Mouse (Mus musculus) MEL-GATA-1-ER (cell line): Measurements from ENCODE around the gene Dtx4.

Source experiments
- DNase-seq: peaks from one replicate; pipeline ENCODE4 v3.0.0-alpha.2; 2012; ENCODE audit warnings: low read depth; ENCODE audit errors: extremely low read depth

Gene Dtx4

DNA sequence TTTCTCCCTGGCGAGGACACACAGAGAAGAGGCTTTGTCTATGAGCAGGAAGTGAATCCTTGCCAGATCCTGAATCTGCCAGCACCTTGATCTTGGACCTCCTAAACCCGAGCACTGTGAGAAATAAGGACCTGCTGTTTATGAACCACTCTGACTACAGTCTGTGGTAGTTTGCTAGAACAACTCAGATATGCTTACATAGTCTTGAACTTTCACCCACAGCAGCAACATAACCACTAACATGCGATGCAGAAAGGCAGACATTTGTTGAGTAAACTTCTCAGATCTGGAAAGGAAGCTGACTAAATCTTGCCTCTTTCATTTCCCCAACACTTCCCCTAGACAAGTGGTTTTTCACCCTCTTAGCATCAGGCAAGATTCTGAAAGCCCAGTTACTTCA lies 29.4 kb downstream of the Dtx4 start:
- no peak for DNase-seq

- peak; percentile 45 for DNase-seq
Measured at GRCm38 (mm10) chr19:12467436-12467835, 33.8 kb downstream of the Dtx4 start.

GRCm38 (mm10) chr19:12466204-12466603 lies 35.0 kb downstream of the Dtx4 start:
- peak; percentile 39 for DNase-seq

GRCm38 (mm10) chr19:12465530-12466144 lies 35.6 kb downstream of the Dtx4 start:
- no peak for DNase-seq

- DNase-seq, result no peak
Measured at GRCm38 (mm10) chr19:12464674-12465073, 36.6 kb downstream of the Dtx4 start.

- DNase-seq, result peak; percentile 46
Measured at GRCm38 (mm10) chr19:12464127-12464526, 37.1 kb downstream of the Dtx4 start.

GRCm38 (mm10) chr19:12463722-12464035 lies 37.6 kb downstream of the Dtx4 start:
- DNase-seq, result peak; percentile 13

- no peak for DNase-seq
Measured at GRCm38 (mm10) chr19:12462851-12463721, 38.2 kb downstream of the Dtx4 start.

DNA sequence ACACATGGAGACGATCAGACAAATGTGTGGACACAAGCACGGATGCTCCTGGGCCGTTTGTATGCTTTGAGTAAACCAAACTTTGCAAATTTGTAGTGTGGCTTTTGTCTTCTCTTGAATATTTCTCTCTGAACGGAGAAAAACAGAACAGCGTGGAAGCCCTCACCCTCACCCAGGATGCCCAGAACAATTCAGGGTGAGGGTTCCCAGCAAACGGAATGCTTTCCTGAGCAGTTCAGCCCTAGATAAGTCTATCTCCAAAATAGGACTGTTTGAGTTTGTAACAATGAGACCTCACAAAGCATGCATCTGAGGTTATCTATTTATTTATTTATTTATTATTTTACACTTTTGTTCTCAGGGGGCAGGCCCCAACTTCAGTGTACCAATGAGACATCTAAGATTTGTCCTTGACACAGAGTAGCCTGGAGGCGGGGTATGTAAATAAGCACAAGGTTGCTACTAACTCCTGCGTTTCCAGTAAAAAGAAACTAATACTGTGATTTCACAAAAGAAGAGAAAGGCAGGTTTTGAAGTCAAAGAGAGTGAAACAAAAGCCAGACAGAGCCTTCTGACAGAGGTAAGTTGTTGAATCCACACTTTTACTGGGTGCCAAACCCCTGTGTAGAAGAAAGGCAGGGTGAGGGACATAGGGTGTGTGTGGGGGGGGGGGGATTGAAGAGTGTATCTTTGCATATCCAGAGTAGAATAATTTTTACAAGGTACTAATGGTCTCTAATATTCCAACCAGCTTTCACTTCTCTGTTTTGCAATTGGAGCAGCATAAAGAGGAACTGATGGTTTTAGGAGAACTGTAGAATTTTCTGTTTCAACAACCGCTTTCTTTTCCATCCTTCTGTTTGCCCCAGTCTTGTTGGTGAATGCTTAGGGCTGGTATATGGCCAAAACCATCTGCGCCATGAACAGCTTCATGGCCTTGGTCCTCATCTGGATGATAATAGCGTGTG lies 40.7 kb downstream of the Dtx4 start, which contains the start of gene Mpeg1:
Mpeg1 (plus strand) TSS at position 498 of the 968 bp plus-strand sequence.
- no peak for DNase-seq

DNA sequence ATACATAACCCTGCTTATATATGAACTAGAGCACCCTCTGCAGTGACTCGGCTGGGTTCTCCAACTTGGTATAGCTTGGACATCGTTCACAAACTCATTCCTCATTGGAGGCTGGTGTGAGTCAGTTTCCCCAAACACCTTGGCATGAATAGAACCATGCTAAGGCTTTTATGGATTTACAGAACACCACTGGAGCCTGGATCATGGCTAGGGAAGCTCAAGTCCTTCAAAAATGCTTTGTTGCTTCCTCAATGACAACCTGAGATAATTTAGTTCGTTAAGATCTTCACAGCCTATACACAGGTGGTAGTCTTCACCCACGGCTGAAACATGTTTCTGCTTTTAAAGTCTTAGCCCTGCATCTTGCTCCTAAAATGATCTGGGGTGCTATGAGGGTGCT lies 41.7 kb downstream of the Dtx4 start:
- DNase-seq, result no peak

DNA sequence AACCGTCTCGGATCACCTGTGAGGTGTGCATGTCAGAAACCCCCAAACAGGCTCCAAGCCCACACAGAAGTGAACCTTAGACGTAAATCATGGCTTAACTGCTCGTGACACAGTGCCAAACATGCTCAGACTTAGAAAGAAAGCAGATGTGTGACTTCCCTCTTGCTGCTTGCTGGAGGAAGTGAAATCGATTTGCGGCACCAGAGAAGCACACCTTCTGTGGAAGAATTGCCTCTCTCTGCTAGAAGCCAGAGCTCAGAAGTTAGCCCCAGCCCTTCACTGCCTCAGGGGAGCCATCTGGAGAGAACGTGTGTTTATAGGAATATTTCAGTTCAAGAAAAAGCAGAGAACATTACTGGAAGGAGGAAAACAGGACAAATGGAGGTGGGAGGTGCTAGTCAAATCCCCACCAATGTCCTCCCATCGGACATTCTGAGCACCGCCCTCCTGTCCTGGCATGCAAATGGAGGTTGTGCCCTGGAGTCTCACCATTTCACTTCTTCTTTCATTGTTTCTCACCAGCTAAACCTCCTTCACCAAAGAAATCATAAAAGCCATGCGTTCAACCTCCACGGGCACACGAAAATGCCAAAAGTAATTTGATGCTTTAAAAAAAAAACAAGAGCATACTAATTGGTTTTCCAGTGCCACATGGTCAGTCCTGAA lies 43.7 kb downstream of the Dtx4 start:
- no peak for DNase-seq

DNA sequence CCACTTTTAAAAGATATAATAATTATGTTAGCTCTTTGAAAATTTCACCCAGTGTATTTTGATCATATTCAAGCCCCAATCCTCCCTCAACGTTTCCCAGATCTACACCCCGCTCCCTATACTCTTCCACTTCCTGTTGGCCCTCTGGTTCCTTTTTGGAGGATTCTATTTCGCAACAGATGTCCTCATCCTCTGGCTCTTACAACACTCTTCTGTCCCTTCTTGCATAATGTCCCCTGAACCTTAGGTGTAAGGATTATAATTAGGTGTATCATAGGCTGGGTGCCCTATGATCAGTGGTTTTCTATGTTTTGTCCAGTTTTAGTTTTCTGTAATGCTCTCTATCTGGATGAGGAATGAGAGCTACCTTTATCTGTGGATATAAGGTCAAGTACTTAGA lies 56.2 kb downstream of the Dtx4 start:
- no peak for DNase-seq

DNA sequence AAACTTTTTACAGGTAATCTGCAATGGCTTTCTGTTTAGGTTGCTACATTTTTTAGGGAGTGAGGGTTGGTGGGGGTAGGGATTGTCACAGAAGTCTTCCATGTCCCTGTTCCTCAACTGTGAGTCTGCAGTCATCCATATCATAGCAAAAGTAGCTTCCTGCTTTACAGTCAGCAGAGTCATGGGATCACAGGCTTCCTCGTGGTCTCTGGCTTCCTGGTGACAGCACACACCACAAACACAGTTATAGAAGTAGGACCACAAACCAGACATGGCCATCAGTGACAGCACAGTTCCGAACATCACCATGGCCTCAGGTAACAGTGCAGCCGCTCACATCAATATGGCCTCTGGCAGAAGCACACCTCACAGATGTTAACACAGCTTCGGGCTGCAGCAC lies 58.7 kb downstream of the Dtx4 start:
- no peak for DNase-seq

DNA sequence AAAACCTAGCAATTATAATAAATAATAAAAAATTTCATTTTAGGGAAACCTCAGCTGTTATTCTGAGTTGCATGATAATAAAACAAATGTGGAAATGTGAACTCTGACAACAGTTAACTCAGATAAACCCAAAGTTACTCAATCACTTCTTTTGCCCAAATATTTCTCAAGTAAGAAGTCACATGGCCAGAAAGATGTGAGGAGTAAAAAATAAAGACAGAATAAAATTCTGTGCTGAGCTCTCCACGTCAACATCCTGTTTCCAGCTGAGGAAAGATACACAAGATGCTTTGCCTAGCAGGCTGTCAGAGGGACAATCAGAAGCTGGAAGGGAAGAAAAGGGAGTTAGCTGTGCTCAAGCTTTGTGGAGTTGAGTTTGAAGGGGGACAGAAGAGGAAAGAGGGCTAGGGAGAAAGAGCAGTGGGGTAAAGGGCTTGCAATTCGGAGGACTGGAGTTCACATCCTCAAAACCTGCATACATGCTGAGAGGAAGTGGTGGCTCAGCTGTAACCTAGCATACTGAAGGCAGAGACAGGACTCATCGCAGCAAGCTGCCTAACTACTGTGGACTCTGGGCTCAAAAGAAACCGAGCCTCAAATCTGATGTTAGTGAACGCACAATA lies 61.0 kb downstream of the Dtx4 start:
- DNase-seq, result no peak

DNA sequence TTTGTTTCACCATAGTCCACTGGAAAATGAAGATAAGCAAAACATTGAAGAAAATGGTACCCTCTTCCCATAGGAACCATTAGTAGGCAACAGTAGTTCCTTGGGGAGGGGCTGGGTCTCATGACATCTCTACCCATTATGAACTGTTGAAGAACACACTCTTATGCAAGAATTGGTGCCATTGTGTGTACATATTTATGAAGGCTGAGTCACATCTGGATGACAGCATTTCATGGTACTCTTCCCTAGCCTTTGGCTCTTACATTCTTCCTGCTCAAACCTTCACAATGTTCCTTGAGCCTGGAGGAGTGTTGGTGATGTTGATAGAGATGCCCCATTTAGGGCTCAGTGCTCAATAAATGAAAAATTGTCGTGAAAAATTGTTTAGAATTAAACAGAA lies 61.7 kb downstream of the Dtx4 start:
- DNase-seq, result no peak

DNA sequence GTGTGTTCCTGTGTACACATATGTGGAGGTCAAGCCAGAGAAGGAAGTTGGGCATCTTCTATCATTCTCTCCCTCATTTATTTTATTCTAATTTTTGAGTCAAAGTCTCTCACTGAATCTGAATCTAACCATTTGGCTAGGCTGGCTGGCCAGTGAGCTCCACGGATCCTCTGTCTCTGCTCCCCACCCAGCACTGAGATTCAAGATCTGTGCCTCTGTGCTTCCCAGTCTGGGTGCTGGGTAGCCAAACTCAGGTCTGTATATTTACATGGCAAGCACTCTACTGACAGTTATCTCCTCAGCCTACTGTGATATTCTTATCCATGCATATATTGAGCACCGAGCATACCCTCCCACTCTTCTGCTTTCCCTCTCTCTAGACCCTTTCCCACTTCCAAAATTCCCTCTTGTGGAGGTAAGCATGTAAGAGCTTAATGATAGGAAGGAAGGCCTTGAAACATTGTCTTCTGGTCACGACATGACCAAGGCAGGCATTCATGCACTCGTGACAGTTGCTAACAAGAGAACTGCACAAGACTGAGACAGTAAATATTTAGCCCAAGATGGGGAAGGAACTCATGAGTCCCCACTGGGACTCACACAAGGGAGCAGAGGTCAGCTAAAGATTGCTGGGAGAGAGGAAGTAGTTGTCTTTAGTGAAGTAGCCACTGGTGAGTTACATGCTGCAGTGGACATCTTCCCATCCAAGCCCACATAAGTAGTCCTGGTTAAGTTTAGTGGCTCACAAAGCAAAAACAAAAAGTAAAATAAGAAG lies 65.3 kb downstream of the Dtx4 start:
- DNase-seq, result no peak

DNA sequence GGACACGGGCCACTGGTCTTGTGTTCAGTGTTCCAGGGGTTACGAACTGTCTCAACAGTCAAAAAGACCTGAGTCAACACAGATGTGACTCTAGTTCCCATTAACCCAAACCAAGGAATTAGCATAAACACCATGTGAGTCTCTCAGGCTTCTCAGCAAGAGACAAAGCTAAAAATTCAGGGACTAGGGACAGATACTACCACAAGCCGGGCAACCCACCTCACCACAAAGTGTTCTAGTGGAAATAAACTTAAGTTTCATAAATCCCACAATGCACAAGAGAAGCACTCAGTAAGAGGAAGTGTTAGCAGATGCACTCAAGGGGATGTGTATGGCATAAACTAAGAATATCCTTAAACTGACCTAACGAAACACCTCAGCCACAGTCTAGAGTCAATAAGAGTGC lies 66.2 kb downstream of the Dtx4 start:
- no peak for DNase-seq

GRCm38 (mm10) chr19:12433033-12433432 lies 68.2 kb downstream of the Dtx4 start:
- DNase-seq, result no peak

DNA sequence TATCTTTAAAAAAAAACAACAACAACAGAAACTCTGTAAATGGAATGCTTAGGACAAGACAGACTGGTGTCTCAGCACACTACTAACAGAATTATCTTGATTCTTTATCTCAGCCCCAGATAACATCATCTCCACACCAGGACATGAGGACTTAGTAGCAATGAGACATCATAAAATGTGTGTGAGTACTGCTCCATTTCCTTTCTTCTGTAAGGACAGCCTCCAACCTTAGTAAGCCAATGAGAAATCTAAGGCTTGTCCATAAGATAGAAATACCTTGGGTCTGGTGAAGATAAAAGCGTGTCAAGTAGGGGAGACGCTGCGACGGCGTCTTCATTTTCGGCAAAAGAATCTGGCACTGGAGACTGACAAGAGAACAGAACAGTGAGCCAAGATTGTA lies 73.6 kb downstream of the Dtx4 start, which contains the start of gene Pfpl:
Pfpl (plus strand) TSS at position 301 of the 400 bp plus-strand sequence.
- no peak for DNase-seq

- DNase-seq, result no peak
Measured at GRCm38 (mm10) chr19:12427101-12427500, 74.2 kb downstream of the Dtx4 start.
